Mouse (Mus musculus) layer of hippocampus, postnatal 14 days (tissue): ENCODE results near the gene Tex48. TPM values are rescaled to one million over a fixed set of nuclear protein-coding genes. Genes with fewer than 3 reads are reported as not detected.

Experiments
- total RNA-seq, 2 experiments: library from RNA; stranded (reverse); gene quantifications; 2 replicates each; pipeline ENCODE4 v1.2.3; 2021

Gene Tex48
- total RNA-seq, 2 experiments from 2014 or later, result not detected

Other genes starting within 250 kb of the Tex48 start
- 1 to 10 TPM; 4.4 to 4.6 TPM for gene Akna, start 219.1 kb downstream of the Tex48 start, total RNA-seq
- gene Whrn, start 126.4 kb downstream of the Tex48 start, total RNA-seq, result 10 to 100 TPM; 24.9 to 26.6 TPM
- 100 to 1,000 TPM; 132 to 142 TPM for gene Atp6v1g1, start 77.7 kb downstream of the Tex48 start, total RNA-seq
- gene Tmem268, start 63.6 kb downstream of the Tex48 start, total RNA-seq, result 1 to 10 TPM; 6.9 to 8.8 TPM
- gene Gm11213, start 17.2 kb downstream of the Tex48 start, total RNA-seq, result not detected
- not detected for gene Gm11214, start 41.0 kb upstream of the Tex48 start, total RNA-seq
- not detected for gene Tnfsf15, start 122.7 kb upstream of the Tex48 start, total RNA-seq
- gene Tnfsf8, start 238.9 kb upstream of the Tex48 start, total RNA-seq, result not detected